Mouse (Mus musculus): ENCODE results near the gene Hoxa2. TPM values are rescaled to one million over a fixed set of nuclear protein-coding genes. Genes with fewer than 3 reads are reported as not detected.

Gene Hoxa2
- polyA plus RNA-seq, 1 experiment from 2014 or later, result 22.5 TPM

GRCm38 (mm10) chr6:52177806-52178205 is 13.2 kb upstream of the Hoxa2 start:
- H3K9ac ChIP-seq (ENCODE audit: low read depth, low read length), result peak overlapping the region; percentile 69
- H3K4me2 ChIP-seq (ENCODE audit: low read length), result peak overlapping the region; percentile 64
- peak overlapping the region; percentile 90 for H3K27ac ChIP-seq (ENCODE audit: low read depth, low read length)

GRCm38 (mm10) chr6:52177061-52177735 is 12.6 kb upstream of the Hoxa2 start, which contains the start of gene 5730596B20Rik:
Gene 5730596B20Rik (plus strand): TSS chr6:52177498.
- H3K4me1 ChIP-seq (ENCODE audit: control insufficient read depth, insufficient read depth, low read depth, low read length), result no peaks in the 10 kb centered on the region; the same call in 1 of the 2 replicates
- H3K4me3 ChIP-seq (ENCODE audit: low read length), result peak within 1 kb of the TSS; percentile 52
- peak within 1 kb of the TSS; percentile 90 for H3K27ac ChIP-seq (ENCODE audit: low read depth, low read length)
- no peak for ATAC-seq
- H3K9me3 ChIP-seq (ENCODE audit: control insufficient read depth, low read length), result no peaks in the 10 kb centered on the region
- WGBS, result 1% methylated on average over 36 of the region's 36 CpGs
- H3K9ac ChIP-seq (ENCODE audit: low read depth, low read length), result peak within 1 kb of the TSS; percentile 69
- peak within 1 kb of the TSS; percentile 64 for H3K4me2 ChIP-seq (ENCODE audit: low read length)
- H3K27me3 ChIP-seq (replicated peaks; ENCODE audit: control insufficient read depth, insufficient read depth, low read length), result peaks cover 29% of the 10 kb centered on the region
- H3K36me3 ChIP-seq (ENCODE audit: control insufficient read depth, insufficient read depth, low read length), result no peaks in the 10 kb centered on the region

More at GRCm38 (mm10) chr6:52177806-52178205, 13.2 kb upstream of the Hoxa2 start:
- Histone ChIP-seq H3K9me3 (ENCODE audit: control insufficient read depth, low read length) (no peaks in the 10 kb centered on the region), H3K4me3 (ENCODE audit: low read length) (peak overlapping the region; percentile 52), H3K27me3 (replicated peaks; ENCODE audit: control insufficient read depth, insufficient read depth, low read length) (peaks cover 34% of the 10 kb centered on the region), H3K36me3 (ENCODE audit: control insufficient read depth, insufficient read depth, low read length) (no peaks in the 10 kb centered on the region), H3K4me1 (ENCODE audit: control insufficient read depth, insufficient read depth, low read depth, low read length) (no peaks in the 10 kb centered on the region)
- ATAC-seq, result no peak
- 3% methylated on average over 9 of the region's 9 CpGs for WGBS

GRCm38 (mm10) chr6:52176391-52176790 is 11.8 kb upstream of the Hoxa2 start:
- H3K27me3 ChIP-seq (replicated peaks; ENCODE audit: control insufficient read depth, insufficient read depth, low read length), result peaks cover 34% of the 10 kb centered on the region
- no peaks in the 10 kb centered on the region for H3K36me3 ChIP-seq (ENCODE audit: control insufficient read depth, insufficient read depth, low read length)
- H3K4me1 ChIP-seq (ENCODE audit: control insufficient read depth, insufficient read depth, low read depth, low read length), result peaks cover 5% of the 10 kb centered on the region; the same call in 1 of the 2 replicates
- no peaks in the 10 kb centered on the region for H3K9me3 ChIP-seq (ENCODE audit: control insufficient read depth, low read length)
- under 1% methylated on average over 6 of the region's 6 CpGs for WGBS
- ATAC-seq, result no peak
- peak overlapping the region; percentile 64 for H3K4me2 ChIP-seq (ENCODE audit: low read length)
- H3K4me3 ChIP-seq (ENCODE audit: low read length), result peak overlapping the region; percentile 52
- H3K9ac ChIP-seq (ENCODE audit: low read depth, low read length), result peak overlapping the region; percentile 69
- H3K27ac ChIP-seq (ENCODE audit: low read depth, low read length), result peak overlapping the region; percentile 90

GRCm38 (mm10) chr6:52175864-52176263 is 11.2 kb upstream of the Hoxa2 start:
- H3K27me3 ChIP-seq (replicated peaks; ENCODE audit: control insufficient read depth, insufficient read depth, low read length), result peaks cover 31% of the 10 kb centered on the region
- no peaks in the 10 kb centered on the region for H3K9me3 ChIP-seq (ENCODE audit: control insufficient read depth, low read length)
- peak overlapping the region; percentile 64 for H3K4me2 ChIP-seq (ENCODE audit: low read length)
- 1% methylated on average over 17 of the region's 35 CpGs for WGBS
- peak overlapping the region; percentile 69 for H3K9ac ChIP-seq (ENCODE audit: low read depth, low read length)
- ATAC-seq, result peak; percentile 43
- peaks cover 5% of the 10 kb centered on the region; the same call in 1 of the 2 replicates for H3K4me1 ChIP-seq (ENCODE audit: control insufficient read depth, insufficient read depth, low read depth, low read length)
- peak overlapping the region; percentile 90 for H3K27ac ChIP-seq (ENCODE audit: low read depth, low read length)
- H3K4me3 ChIP-seq (ENCODE audit: low read length), result peak overlapping the region; percentile 52
- no peaks in the 10 kb centered on the region for H3K36me3 ChIP-seq (ENCODE audit: control insufficient read depth, insufficient read depth, low read length)

- Histone ChIP-seq H3K4me1 (ENCODE audit: control insufficient read depth, insufficient read depth, low read depth, low read length) (peaks cover 5% of the 10 kb centered on the region), H3K4me2 (ENCODE audit: low read length) (peak overlapping the region; percentile 64), H3K36me3 (ENCODE audit: control insufficient read depth, insufficient read depth, low read length) (no peaks in the 10 kb centered on the region), H3K27me3 (replicated peaks; ENCODE audit: control insufficient read depth, insufficient read depth, low read length) (peaks cover 31% of the 10 kb centered on the region), H3K9ac (ENCODE audit: low read depth, low read length) (peak overlapping the region; percentile 69), H3K9me3 (ENCODE audit: control insufficient read depth, low read length) (no peaks in the 10 kb centered on the region), H3K27ac (ENCODE audit: low read depth, low read length) (peak overlapping the region; percentile 90), H3K4me3 (ENCODE audit: low read length) (peak overlapping the region; percentile 52)
- 0 out of 2 replicates have a peak, but pooled peaks have one; percentile 2 for ATAC-seq
- under 1% methylated on average over 35 of the region's 41 CpGs for WGBS
Observed at GRCm38 (mm10) chr6:52174968-52175751, 10.5 kb upstream of the Hoxa2 start.

- WGBS, result 4% methylated on average over 4 of the region's 4 CpGs
- no peaks in the 10 kb centered on the region for H3K9me3 ChIP-seq (ENCODE audit: control insufficient read depth, low read length)
- no peak overlapping the region; the same call in 1 of the 2 replicates for H3K9ac ChIP-seq (ENCODE audit: low read depth, low read length)
- no peaks in the 10 kb centered on the region for H3K36me3 ChIP-seq (ENCODE audit: control insufficient read depth, insufficient read depth, low read length)
- peak overlapping the region; percentile 34 for H3K4me3 ChIP-seq (ENCODE audit: low read length)
- peak overlapping the region; percentile 59 for H3K27ac ChIP-seq (ENCODE audit: low read depth, low read length)
- H3K4me1 ChIP-seq (ENCODE audit: control insufficient read depth, insufficient read depth, low read depth, low read length), result peaks cover 8% of the 10 kb centered on the region
- H3K27me3 ChIP-seq (replicated peaks; ENCODE audit: control insufficient read depth, insufficient read depth, low read length), result peaks cover 22% of the 10 kb centered on the region
- ATAC-seq, result no peak
- H3K4me2 ChIP-seq (ENCODE audit: low read length), result peak overlapping the region; percentile 69
Observed at GRCm38 (mm10) chr6:52173648-52174047, 9.0 kb upstream of the Hoxa2 start.

- Histone ChIP-seq H3K27ac (ENCODE audit: low read depth, low read length) (peak overlapping the region; percentile 91), H3K4me2 (ENCODE audit: low read length) (peak overlapping the region; percentile 69), H3K9ac (ENCODE audit: low read depth, low read length) (peak overlapping the region; percentile 60), H3K9me3 (ENCODE audit: control insufficient read depth, low read length) (no peaks in the 10 kb centered on the region), H3K27me3 (replicated peaks; ENCODE audit: control insufficient read depth, insufficient read depth, low read length) (peaks cover 20% of the 10 kb centered on the region), H3K4me1 (ENCODE audit: control insufficient read depth, insufficient read depth, low read depth, low read length) (peaks cover 8% of the 10 kb centered on the region), H3K36me3 (ENCODE audit: control insufficient read depth, insufficient read depth, low read length) (no peaks in the 10 kb centered on the region), H3K4me3 (ENCODE audit: low read length) (peak overlapping the region; percentile 34)
- ATAC-seq, result peak; percentile 90
- WGBS, result under 1% methylated on average over 35 of the region's 35 CpGs
Observed at GRCm38 (mm10) chr6:52172501-52172900, 7.9 kb upstream of the Hoxa2 start.

- Histone ChIP-seq H3K27ac (ENCODE audit: low read depth, low read length) (peak overlapping the region; percentile 91), H3K9ac (ENCODE audit: low read depth, low read length) (peak overlapping the region; percentile 60), H3K36me3 (ENCODE audit: control insufficient read depth, insufficient read depth, low read length) (no peaks in the 10 kb centered on the region), H3K4me1 (ENCODE audit: control insufficient read depth, insufficient read depth, low read depth, low read length) (peaks cover 8% of the 10 kb centered on the region), H3K4me2 (ENCODE audit: low read length) (peak overlapping the region; percentile 69), H3K4me3 (ENCODE audit: low read length) (peak overlapping the region; percentile 34), H3K9me3 (ENCODE audit: control insufficient read depth, low read length) (no peaks in the 10 kb centered on the region), H3K27me3 (replicated peaks; ENCODE audit: control insufficient read depth, insufficient read depth, low read length) (peaks cover 20% of the 10 kb centered on the region)
- WGBS, result 7% methylated on average over 7 of the region's 7 CpGs
- no peak; the same call in 1 of the 2 replicates for ATAC-seq
Observed at GRCm38 (mm10) chr6:52171938-52172337, 7.3 kb upstream of the Hoxa2 start.

- Histone ChIP-seq H3K9me3 (ENCODE audit: control insufficient read depth, low read length) (no peaks in the 10 kb centered on the region), H3K4me1 (ENCODE audit: control insufficient read depth, insufficient read depth, low read depth, low read length) (peaks cover 8% of the 10 kb centered on the region), H3K4me3 (ENCODE audit: low read length) (0 out of 2 replicates have a peak overlapping the region, but pooled peaks have one; percentile 0), H3K27ac (ENCODE audit: low read depth, low read length) (peak overlapping the region; percentile 91), H3K36me3 (ENCODE audit: control insufficient read depth, insufficient read depth, low read length) (no peaks in the 10 kb centered on the region), H3K4me2 (ENCODE audit: low read length) (peak overlapping the region; percentile 69), H3K9ac (ENCODE audit: low read depth, low read length) (peak overlapping the region; percentile 60), H3K27me3 (replicated peaks; ENCODE audit: control insufficient read depth, insufficient read depth, low read length) (peaks cover 20% of the 10 kb centered on the region)
- WGBS, result 4% methylated on average over 4 of the region's 4 CpGs
- no peak for ATAC-seq
Observed at GRCm38 (mm10) chr6:52171331-52171730, 6.7 kb upstream of the Hoxa2 start.
